Mouse (Mus musculus) heart, postnatal 10 days (tissue): ENCODE measurements around the gene Sox15. TPM values are rescaled to one million over a fixed set of nuclear protein-coding genes. Genes with fewer than 3 reads are reported as not detected.

Experiments used
- DNase-seq, 2 experiments: peaks; one replicate each; pipeline ENCODE4 v3.0.0; 2021
- intact Hi-C: fragments of 180-260 bp; cut with DNase I; formaldehyde crosslinking; loops from one replicate; pipeline ENCODE4 v1.15.1; 2025
- total RNA-seq, 2 experiments: library from RNA; stranded (reverse); gene quantifications; 2 replicates each; pipeline ENCODE4 v1.2.3; 2021

The Sox15 gene
- total RNA-seq, 2 experiments from 2014 or later: not detected

DNA sequence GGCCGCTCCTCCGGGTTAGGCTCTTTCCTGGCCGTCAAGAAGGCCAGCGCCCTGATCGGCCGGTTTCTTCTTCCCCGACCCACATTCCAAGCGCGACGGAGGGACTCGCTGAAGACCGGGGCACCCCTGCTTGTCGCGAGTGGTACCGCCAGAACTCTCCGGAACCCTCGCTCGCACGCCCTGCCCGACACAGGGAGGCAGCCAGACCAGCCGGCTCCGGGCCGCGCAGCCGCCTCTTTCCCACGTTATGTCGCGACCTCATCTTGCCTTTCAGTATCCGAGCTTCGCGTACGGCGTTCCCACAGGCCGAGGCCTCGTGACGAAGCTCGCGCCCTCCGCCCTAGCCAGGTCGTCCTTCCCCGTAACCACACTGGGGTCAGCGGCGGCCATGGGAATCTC is 16.6 kb downstream of the Sox15 start:
- DNase-seq: no peak
- intact Hi-C loops: loop anchor here (1.0 kb wide), 1 partner anchor 9 kb away; the partner anchor contains the start of gene Mpdu1

DNA sequence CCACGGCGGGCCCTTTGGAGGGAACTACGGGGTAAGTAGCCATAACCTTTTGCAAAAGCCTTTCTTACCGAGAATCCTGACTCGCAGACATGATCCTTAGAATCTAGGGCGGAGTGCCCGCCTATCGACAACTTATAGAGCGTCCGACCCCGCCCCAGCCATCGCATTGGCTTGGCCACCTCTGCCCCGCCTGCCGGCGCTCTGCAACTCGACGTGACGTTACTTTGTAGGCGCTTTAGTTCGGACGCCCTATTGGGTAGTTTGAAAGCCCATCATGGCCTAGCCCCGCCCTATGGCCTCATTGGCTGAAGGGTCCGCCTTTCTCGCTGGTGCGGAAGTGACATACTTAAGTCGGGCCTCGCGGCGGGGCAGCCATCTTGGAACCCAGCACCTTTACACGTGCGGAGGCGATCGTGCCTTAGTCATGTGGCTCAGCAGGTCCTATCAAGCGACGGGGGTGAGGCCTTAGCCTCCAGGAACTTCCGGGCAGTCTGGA is 17.1 kb downstream of the Sox15 start, which contains the start of gene Eif4a1:
Gene Eif4a1, minus strand, starts transcription at position 213 of the 496 bp plus-strand sequence.
- intact Hi-C loops: loop anchor here (1.0 kb wide), 1 partner anchor 10 kb away; the partner anchor contains the start of gene Mpdu1
- DNase-seq: peak; percentile 100

DNA sequence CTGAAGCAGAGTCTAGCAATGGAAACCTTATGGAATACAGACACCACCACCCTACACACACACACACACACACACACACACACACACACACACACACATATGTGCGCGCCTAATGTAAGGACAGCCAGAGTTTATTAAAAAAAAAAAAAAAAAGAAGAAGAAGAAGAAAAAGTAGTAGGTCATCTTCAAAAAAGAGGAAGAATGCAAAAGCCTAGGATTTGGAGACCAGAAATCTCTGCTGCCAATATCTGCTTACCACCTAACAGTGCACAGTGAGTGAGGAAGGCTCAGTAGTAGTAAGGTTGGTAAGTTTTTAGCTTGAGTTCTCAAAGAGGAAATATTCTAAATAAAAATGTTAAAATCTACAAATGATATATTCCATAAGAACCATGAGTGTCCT is 24.0 kb downstream of the Sox15 start:
- no peak for DNase-seq
- intact Hi-C loops: no loop called here

DNA sequence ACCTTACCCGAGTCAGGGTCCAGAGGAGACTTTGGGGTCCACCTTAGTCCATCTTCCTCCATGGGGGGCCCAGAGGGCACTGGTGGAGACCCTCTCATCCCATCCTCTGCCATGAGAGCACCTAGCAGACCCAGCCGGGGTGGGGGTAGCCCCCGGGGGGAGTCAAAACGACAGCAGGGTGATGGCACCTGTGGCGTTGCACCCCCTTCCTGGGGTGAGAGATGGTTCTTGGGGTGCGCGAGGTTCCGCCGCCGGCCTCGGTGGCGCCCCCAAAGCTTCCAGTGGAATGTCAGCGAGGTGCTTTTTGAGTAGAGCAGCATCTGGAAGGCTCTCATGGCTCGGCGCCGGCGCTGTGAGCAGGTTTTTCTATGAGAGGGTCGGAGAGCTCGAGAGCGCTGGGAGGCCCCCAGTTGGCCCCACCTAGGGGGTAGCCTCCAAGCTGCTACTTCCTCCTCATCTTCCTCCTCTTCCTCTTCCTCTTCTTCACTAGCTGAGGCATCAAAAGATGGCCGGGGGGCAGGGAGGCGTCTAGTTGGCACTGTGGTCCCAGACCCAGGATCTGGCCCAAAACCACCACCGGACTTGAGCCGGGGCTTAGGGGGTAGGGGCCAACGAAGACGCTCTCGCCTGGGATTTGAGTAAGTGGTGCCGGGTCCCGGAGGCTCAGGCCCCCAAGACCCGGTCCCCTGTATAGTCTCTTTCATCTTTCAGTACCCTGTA is 25.2 kb downstream of the Sox15 start:
- intact Hi-C loops: no loop called here
- DNase-seq: no peak

DNA sequence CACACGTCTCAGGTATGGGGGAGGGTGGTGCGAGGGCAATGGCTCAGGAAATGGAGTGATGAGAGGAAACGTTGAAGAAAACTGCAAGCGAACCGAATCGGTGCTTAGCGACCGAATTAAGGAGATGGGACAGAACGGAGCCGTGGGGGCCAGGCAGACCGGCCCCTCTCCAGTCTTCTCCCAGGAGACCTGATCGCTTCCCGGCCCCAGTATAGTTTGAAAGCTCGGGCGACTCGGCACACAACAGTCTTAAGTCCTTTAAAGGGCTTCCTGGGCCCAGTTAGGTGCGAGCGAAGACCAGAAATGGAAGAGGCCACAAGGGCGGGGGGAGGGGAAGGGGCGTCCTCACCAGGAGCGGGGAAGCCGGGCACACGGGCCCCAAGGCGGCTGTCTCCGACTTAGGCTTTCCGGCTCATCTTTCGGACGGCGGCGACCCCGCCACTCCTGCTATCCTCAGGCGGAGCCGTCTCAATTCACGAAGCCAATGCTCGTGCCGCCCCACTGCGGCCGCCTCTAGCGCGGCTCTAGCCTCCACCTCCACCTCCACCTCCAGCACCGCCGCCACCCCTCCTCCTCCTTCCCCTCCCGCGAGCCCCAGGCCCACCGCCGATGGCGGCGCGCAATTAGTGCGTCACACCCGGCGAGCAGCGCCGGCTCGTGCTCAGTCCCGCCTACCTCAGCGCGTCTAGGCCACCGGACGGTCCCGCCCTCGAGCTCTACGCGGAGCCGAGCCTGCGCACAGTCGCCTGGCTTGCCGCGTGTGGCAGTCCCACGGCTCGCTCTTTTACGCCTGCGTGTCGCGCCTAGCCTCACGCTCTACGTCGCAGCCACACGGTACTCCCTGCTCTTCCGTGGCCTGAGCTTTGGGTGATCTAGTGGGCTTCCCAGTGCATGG is 26.4 kb downstream of the Sox15 start, which contains the start of gene Senp3:
Gene Senp3, minus strand, starts transcription at position 771 of the 895 bp plus-strand sequence.
- peak; percentile 97 for DNase-seq
- intact Hi-C loops: loop anchor here (1.0 kb wide), 2 partner anchors 34 to 196 kb away; no protein-coding TSS in a partner anchor

DNA sequence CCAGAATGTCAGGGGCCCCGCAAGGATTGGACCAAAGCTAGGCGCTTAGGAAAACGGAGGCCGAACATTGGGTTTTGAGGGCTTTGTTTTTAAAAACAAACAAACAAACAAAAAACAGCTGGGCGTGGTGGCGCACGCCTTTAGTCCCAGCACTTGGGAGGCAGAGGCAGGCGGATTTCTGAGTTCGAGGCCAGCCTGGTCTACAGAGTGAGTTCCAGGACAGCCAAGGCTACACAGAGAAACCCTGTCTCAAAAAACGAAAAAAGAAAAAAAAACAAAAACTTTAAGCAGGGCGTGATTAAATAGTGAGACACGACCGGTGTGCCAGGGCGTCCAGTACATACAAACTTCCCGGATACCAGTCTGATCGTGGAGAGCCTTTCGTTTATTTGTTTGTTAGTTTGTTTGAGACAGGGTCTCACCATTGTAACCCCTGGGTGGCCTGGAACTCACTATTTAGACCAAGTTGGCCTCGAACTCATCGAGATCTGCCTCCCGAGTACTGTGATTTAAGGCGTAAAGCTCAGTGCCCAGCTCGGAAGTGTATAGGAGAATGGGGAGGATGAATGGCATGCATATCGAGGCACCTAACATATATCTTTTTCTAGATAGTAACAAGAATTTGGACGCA is 27.2 kb downstream of the Sox15 start:
- intact Hi-C loops: loop anchor here (1.0 kb wide), 2 partner anchors 33 to 195 kb away; no protein-coding TSS in a partner anchor
- no peak for DNase-seq

DNA sequence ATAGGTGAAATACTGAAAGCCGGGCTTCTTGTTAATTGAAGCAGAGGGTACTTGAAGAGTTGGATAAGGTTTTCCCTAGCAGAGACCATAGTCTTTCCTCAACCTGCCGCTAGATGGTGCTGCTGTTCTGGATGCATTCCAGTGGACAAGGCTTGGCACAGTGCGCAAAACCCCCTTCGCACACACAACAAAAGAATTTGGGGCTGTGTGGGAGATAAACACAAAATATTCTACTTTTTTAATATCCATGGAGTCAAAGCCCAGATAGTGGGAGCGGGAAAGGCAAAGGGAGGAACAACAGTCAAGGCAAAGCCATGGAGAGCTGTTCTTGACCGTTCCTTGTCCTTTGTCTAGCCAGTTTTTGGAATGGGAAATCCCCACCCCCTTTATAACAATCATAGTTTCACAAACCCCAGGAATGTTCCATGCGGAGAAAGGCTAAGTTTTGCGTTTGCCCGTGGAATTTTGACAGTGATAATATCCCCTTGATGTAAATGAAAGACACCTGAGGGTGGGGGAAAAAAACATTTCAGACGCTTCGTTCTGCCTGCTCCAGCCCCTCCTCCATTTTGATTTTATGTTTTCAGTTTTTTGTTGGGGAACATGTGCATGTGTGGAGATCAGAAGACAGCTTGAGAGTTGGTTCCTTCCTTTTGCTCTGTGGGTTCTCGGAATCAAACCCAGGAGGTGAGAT is 27.9 kb downstream of the Sox15 start:
- peak; percentile 94 to 96 for DNase-seq
- intact Hi-C loops: loop anchor here (1.0 kb wide), 3 partner anchors 32 to 194 kb away; no protein-coding TSS in a partner anchor

DNA sequence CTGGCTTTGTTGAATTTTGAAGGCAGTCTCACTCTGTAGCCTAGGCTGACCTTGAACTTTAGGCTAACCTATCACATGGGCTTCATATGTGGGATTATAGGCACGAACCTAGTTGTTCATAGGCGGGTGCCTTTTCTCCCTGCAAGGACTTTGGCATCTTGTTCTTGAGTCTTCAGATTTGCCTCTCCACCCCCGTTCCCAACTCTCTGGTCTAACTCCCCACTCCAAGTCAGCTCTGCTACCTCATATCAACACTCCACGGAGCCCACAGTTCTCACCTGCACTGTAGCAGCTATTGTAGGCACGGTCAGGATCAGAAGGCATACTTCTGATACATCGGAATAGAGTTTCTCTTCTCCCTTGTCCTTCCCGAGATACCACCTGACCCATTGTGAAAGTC is 28.5 kb downstream of the Sox15 start:
- intact Hi-C loops: loop anchor here (1.0 kb wide), 1 partner anchor 73 kb away; no protein-coding TSS in a partner anchor
- no peak for DNase-seq

DNA sequence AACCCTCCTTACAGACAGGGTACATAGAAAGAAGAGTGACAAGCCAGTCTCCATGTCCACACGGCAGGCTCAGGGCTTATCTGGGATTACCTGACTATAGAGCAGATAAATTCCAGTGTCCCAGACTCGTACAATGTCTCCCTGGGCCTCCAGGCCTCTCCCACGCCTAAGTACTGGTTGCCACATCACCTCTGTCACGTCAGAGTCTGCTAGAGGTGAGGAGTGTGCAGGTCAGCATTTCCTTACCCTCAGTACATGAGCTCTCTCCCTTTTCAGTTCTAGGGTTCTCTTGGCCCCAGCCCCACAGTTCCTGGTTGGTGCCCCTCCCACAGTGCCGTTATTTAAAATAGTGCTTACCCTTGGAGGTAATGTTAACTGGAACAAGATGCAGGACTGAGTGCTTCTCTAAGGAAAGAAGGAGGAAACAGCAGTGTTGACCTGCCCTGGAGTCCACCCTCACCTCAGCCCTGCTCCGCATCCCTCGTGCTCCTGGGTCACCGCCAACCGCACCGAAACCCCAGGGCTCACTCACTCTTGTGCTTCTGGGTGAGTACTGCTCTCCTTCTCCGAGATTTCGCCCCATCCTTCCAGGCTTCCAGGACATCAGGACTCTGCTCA is 29.1 kb downstream of the Sox15 start:
- intact Hi-C loops: no loop called here
- DNase-seq: no peak

DNA sequence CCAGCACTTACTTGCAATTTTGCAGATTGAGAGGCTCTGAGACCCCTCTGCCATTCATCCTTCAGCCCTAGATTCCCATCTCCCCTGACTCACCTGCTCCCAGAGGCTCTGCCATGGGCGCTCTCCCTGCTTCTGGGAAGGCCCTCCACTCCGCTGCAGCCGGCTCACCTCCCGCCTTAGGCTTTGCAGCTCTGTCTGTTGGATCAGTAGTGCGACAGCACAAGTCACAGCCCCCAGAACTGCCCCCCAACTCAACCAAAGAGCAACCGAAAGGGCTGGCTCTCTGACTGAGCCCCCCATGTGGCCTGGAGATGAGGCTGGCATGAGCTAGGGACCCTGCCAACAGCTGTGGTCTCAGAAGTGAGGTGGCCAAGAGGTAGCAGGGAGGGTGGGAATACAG is 29.8 kb downstream of the Sox15 start:
- no peak for DNase-seq
- intact Hi-C loops: no loop called here

DNA sequence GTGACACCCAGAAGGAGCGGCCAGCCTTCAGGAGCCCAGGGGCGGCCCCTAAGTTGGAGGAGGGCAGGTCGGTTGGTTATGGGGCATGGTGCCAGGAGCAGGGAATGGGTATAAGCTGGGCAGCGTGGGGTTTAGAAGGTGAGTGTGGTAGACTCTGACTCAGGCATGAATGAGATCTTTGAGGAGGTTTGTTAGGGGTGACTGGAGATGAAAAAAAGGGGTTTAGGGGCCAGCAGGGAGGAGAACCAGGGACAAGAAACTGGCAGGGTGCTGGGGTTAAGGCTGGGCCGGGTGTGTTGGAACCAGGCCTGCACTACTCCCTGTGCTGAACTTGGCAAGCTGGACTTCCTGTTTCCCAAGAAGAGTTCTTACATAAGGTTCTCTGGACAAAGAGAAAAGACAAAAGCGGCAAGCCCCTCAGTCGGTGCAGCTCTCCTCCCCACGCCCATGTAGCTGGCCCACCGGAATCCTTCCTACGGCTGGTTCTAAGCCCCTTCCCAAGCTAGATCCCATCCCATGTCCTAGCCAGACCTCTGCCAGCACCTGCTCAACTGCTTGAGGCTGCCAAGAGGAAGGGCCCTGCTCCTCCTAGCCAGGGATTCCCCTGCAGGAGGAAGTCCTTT is 30.5 kb downstream of the Sox15 start, which contains the start of gene Tnfsf13:
Gene Tnfsf13, minus strand, starts transcription at position 259 of the 623 bp plus-strand sequence.
- intact Hi-C loops: no loop called here

DNA sequence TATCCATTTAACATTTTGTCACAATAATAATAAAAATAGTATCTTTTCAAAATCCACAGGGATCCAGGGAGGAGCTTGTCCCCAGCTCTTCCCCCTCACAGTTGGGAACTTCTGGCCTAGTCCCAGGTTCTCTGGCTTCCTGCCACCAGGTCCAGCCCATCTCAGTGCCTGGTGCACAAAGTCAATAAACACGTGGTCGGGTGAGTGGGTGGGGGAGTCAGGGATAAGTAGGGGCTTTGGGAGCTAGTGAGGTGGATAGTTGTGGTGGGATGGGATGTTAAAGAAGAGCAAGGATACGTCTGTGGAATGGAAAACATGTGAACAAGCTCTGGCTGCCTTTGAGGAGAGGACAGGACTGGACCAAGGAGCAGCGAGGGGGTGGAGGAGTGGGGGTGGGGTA is 31.3 kb downstream of the Sox15 start:
- peak; percentile 86 to 90 for DNase-seq
- intact Hi-C loops: no loop called here

More for the DNA sequence above, 30.5 kb downstream of the Sox15 start, which contains the start of gene Tnfsf13:
- DNase-seq: peak; percentile 89 to 90

DNA sequence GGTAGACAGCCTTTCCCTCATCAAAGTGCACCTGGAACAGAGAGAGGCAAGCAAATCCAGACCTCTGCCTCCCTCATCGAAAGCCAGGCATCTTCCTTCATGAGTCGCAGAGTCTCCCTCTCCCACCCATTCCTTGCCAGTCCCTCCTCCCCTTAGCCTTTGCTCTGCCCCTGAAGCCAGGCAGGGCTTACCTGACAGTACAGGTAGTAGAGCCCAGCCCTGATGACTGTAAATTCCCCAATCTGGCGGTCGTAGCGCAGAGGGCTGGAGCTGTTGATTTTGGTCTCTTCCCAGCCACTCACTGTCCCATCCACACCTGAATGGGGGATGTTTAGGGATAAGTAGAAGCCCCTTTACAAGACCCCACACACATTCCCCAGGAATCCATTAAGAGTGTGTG is 31.9 kb downstream of the Sox15 start:
- intact Hi-C loops: no loop called here
- no peak for DNase-seq

DNA sequence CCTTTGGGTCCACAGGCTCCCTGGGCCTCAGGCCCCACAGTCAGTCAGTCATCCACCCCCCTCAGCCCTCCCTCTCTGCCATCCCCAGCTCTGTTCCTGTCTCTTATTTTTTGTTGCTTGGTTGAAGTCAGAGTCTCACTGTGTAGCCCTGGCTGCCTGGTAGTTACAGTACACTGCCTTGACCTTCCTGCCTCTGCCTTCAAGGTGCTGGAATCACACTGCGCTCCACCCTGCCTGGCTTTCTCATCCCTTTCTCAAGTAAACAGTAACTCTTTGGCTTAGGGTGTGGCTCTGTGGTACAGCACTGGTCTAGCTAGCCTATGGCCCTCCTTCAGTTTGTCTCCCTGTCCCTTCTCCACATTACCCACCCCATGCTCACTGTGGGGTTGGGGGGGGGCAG is 34.8 kb downstream of the Sox15 start:
- no peak for DNase-seq
- intact Hi-C loops: no loop called here

DNA sequence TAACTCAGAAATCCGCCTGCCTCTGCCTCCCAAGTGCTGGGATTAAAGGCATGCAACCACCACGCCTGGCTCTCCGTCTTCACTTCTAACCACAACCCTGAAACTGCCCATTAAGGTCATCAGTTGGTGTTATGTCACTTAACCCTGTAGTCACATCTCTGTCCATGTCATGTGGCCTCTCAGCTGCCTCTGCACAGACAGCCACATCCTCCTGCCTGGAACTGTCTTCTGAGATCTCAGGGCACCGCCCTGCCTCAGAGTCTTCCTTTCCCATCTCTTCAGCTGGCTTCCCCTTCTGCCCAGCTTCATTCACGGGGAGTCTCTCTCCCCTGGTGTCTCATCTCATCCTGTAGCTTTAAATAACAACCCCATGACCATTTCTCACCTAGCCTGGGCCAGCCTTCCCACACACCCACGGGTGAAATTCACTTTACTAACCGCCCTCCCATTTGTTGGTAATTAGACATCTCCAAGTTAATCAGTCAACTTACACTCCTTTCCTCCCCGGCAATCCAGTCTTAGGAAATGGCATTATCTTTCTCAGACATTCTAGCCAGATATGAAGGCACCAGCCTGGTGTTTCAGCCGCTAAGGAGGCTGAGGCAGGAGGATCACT is 37.2 kb downstream of the Sox15 start:
- DNase-seq: no peak
- intact Hi-C loops: no loop called here

DNA sequence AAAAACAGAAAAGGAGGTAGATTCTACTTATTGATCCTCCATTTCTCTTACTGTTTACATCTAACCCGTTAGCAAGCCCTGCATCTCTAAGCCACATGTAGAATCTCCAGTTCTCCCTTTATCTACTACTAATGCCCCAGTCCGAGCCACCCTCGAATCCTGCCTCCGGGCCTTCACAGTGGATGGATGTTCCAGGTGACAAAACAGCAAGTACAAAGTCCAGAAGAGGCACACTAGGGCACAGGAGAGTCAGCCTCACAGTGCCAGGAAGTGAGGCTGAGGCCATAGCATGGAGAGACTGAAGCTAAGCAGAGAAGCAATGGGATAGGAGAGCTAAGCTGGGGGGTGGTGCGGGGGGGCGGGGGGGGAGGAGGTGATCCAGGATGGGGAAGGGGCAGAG is 37.7 kb downstream of the Sox15 start:
- intact Hi-C loops: no loop called here

DNA sequence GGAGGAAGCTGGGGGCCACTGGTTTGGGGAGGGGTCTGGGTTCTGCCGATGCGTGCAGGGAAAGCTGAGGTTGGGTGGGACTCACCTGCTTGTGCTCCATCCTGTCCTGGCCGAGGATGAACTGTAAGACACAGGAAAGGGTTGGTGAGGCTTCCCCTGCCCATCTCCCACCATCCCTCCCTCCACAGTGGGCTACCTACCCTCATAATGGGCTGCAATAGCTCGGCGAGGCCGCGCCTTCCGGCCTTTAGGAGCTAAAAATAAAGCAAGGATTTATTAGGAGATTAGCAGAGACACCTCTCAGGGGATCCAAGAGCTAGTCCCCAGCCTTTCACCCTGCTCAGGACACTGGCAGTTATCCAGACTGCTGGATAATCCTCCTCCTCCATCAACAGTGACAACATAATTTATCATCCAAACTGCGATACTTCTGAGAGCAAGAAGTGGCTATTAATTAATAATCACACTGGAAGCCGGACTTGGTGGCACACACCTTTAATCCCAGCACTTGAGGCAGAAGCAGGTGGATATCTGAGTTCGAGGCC is 38.4 kb downstream of the Sox15 start:
- no peak for DNase-seq
- intact Hi-C loops: no loop called here

More for the DNA sequence above, 37.7 kb downstream of the Sox15 start:
- DNase-seq: no peak

DNA sequence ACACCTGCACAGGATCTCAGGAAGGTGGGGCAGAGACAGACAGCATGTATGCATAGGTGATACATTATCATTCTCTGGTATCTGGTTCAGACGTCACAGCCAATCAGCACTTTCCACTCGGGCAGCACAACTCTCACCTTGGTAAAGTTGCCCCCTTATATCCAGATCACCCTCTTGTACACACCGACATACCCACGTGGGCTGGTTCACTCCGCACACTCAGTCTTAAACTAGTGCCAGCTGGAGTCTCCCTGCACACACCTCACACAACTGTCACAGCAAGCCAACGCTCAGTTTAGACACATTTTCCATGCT is 39.9 kb downstream of the Sox15 start:
- intact Hi-C loops: no loop called here
- no peak for DNase-seq
